Comparison of ENCODE assay signal across 23 mouse cellular contexts in genomic region chr10:7004980-7005538, GRCm38 (mm10). TPM values are rescaled to one million over a fixed set of nuclear protein-coding genes. Genes with fewer than 3 reads are reported as not detected.
A peak's percentile ranks its signal among the peaks of the same experiment; 100 is the strongest.
DNase-seq lines count a peak whose midpoint lies in the region; ATAC-seq and TF ChIP-seq lines count a peak whose summit lies in the region.
"Had no signal": no experiment of that assay in that cellular context is flagged by ENCODE, and none has a peak within 500 bp of the region (broad histone marks: within the 10 kb centered on the region; RNA-seq: fewer than 3 reads in every experiment).

No protein-coding gene starts in this region.

- CTCF ChIA-PET in Patski (lab: Charles Lee): no interaction called here

- 0 out of 2 replicates have a peak, but pooled peaks have one; percentile 42 for ATAC-seq in hindbrain, embryonic 15.5 days (ENCODE audit: low FRiP score, low read depth)
- no peak for ATAC-seq in hindbrain, embryonic 13.5 days (ENCODE audit: low FRiP score)
- no peak for ATAC-seq in midbrain, postnatal 0 days (ENCODE audit: low FRiP score)
- no peak for ATAC-seq in midbrain, embryonic 13.5 days
- peak; percentile 42 for ATAC-seq in Patski
- no peak for ATAC-seq in stomach, postnatal 0 days (ENCODE audit: low FRiP score, low TSS enrichment)
- ATAC-seq in forebrain, embryonic 12.5 days (ENCODE audit: low FRiP score): no peak
- ATAC-seq: forebrain, postnatal 0 days; lung, postnatal 0 days had no signal

- H3K4me3 ChIP-seq in hindbrain, embryonic 15.5 days: no peak overlapping the region
- no peak overlapping the region for H3K4me3 ChIP-seq in hindbrain, embryonic 13.5 days
- H3K4me3 ChIP-seq in midbrain, postnatal 0 days (ENCODE audit: low read depth, low read length): no peak overlapping the region
- H3K4me3 ChIP-seq in midbrain, embryonic 13.5 days (replicated peaks): no peak overlapping the region
- H3K4me3 ChIP-seq in stomach, postnatal 0 days (ENCODE audit: low read depth, low read length): no peak overlapping the region
- H3K4me3 ChIP-seq in forebrain, embryonic 12.5 days (replicated peaks): no peak overlapping the region
- H3K4me3 ChIP-seq: embryonic facial prominence, embryonic 15.5 days; limb, embryonic 13.5 days had no signal

- in situ Hi-C loops in Patski (cut with MboI; ENCODE audit: low pct_unique_long_range_greater_than_20kb): loop anchor here (10.0 kb wide), 1 partner anchor 120 kb away; no protein-coding TSS in a partner anchor

- DNase-seq in midbrain, postnatal 0 days (ENCODE audit: low spot score): peak; percentile 40
- DNase-seq in Patski (ENCODE audit: low read depth, low spot score): no peak
- no peak for DNase-seq in stomach, postnatal 0 days (ENCODE audit: low spot score)
- no peak for DNase-seq in layer of hippocampus, adult 9-11 months
- DNase-seq: adrenal gland, postnatal 25 days; cerebellum, adult 11-12 months; cerebellum, postnatal 14 days; forebrain, postnatal 0 days; heart, postnatal 10 days; layer of hippocampus, postnatal 36 days; thymus, postnatal 25 days had no signal

- WGBS in hindbrain, embryonic 15.5 days: 61% methylated on average over 5 of the region's 5 CpGs
- 56% methylated on average over 5 of the region's 5 CpGs for WGBS in hindbrain, embryonic 13.5 days
- WGBS in midbrain, postnatal 0 days: 55% methylated on average over 5 of the region's 5 CpGs
- WGBS in midbrain, embryonic 13.5 days: 55% methylated on average over 5 of the region's 5 CpGs
- WGBS in stomach, postnatal 0 days: 40% methylated on average over 5 of the region's 5 CpGs
- 40% methylated on average over 5 of the region's 5 CpGs for WGBS in forebrain, embryonic 12.5 days

- H3K36me3 ChIP-seq in hindbrain, embryonic 15.5 days: no peaks in the 10 kb centered on the region
- H3K36me3 ChIP-seq in hindbrain, embryonic 13.5 days: no peaks in the 10 kb centered on the region
- no peaks in the 10 kb centered on the region for H3K36me3 ChIP-seq in midbrain, postnatal 0 days (ENCODE audit: insufficient read depth, low read length)
- H3K36me3 ChIP-seq in midbrain, embryonic 13.5 days: no peaks in the 10 kb centered on the region
- no peaks in the 10 kb centered on the region for H3K36me3 ChIP-seq in stomach, postnatal 0 days (ENCODE audit: control insufficient read depth, insufficient read depth, low read length)
- H3K36me3 ChIP-seq in forebrain, embryonic 12.5 days (replicated peaks): no peaks in the 10 kb centered on the region
- H3K36me3 ChIP-seq: embryonic facial prominence, embryonic 15.5 days; limb, embryonic 13.5 days had no signal

- H3K27me3 ChIP-seq in hindbrain, embryonic 15.5 days: no peaks in the 10 kb centered on the region
- H3K27me3 ChIP-seq in hindbrain, embryonic 13.5 days: no peaks in the 10 kb centered on the region
- no peaks in the 10 kb centered on the region for H3K27me3 ChIP-seq in midbrain, postnatal 0 days (ENCODE audit: insufficient read depth, low read length)
- H3K27me3 ChIP-seq in midbrain, embryonic 13.5 days: no peaks in the 10 kb centered on the region
- no peaks in the 10 kb centered on the region for H3K27me3 ChIP-seq in Patski
- no peaks in the 10 kb centered on the region for H3K27me3 ChIP-seq in stomach, postnatal 0 days (ENCODE audit: control insufficient read depth, insufficient read depth, low read length)
- no peaks in the 10 kb centered on the region for H3K27me3 ChIP-seq in forebrain, embryonic 12.5 days
- H3K27me3 ChIP-seq: embryonic facial prominence, embryonic 15.5 days; limb, embryonic 13.5 days had no signal

- POLR2A ChIA-PET in Patski (lab: Charles Lee): no interaction called here

- TF ChIP-seq CTCF in midbrain, postnatal 0 days (IDR thresholded peaks at IDR 0.05): peak; percentile 34
- no peak for TF ChIP-seq CTCF in Patski (IDR thresholded peaks at IDR 0.05)
- peak; percentile 37 for TF ChIP-seq CTCF in stomach, postnatal 0 days (IDR thresholded peaks at IDR 0.05; ENCODE audit: low read depth)

- TF ChIP-seq EP300 in stomach, postnatal 0 days (optimal IDR thresholded peaks at IDR 0.05): no peak

- no peak overlapping the region for H3K27ac ChIP-seq in hindbrain, embryonic 15.5 days (replicated peaks)
- no peak overlapping the region for H3K27ac ChIP-seq in hindbrain, embryonic 13.5 days
- H3K27ac ChIP-seq in midbrain, postnatal 0 days (ENCODE audit: low read depth, low read length): no peak overlapping the region
- no peak overlapping the region for H3K27ac ChIP-seq in midbrain, embryonic 13.5 days
- no peak overlapping the region for H3K27ac ChIP-seq in stomach, postnatal 0 days (replicated peaks)
- H3K27ac ChIP-seq in forebrain, embryonic 12.5 days: no peak overlapping the region
- H3K27ac ChIP-seq: embryonic facial prominence, embryonic 15.5 days; limb, embryonic 13.5 days; liver, embryonic 14.5 days had no signal

- H3K9ac ChIP-seq in hindbrain, embryonic 15.5 days: no peak overlapping the region
- H3K9ac ChIP-seq in hindbrain, embryonic 13.5 days: no peak overlapping the region
- H3K9ac ChIP-seq in midbrain, postnatal 0 days (replicated peaks; ENCODE audit: low read length, poor library complexity, severe bottlenecking): no peak overlapping the region
- H3K9ac ChIP-seq in midbrain, embryonic 13.5 days (replicated peaks): no peak overlapping the region
- H3K9ac ChIP-seq in stomach, postnatal 0 days (ENCODE audit: low read length): no peak overlapping the region
- no peak overlapping the region for H3K9ac ChIP-seq in forebrain, embryonic 12.5 days
- H3K9ac ChIP-seq: embryonic facial prominence, embryonic 15.5 days; forebrain, postnatal 0 days; limb, embryonic 13.5 days; liver, embryonic 14.5 days had no signal

- no peaks in the 10 kb centered on the region for H3K9me3 ChIP-seq in hindbrain, embryonic 15.5 days
- H3K9me3 ChIP-seq in hindbrain, embryonic 13.5 days: no peaks in the 10 kb centered on the region
- H3K9me3 ChIP-seq in midbrain, postnatal 0 days (ENCODE audit: low read length): no peaks in the 10 kb centered on the region
- H3K9me3 ChIP-seq in midbrain, embryonic 13.5 days: no peaks in the 10 kb centered on the region
- no peaks in the 10 kb centered on the region for H3K9me3 ChIP-seq in stomach, postnatal 0 days (ENCODE audit: control insufficient read depth, low read length)
- H3K9me3 ChIP-seq in forebrain, embryonic 12.5 days: no peaks in the 10 kb centered on the region
- H3K9me3 ChIP-seq: embryonic facial prominence, embryonic 15.5 days; limb, embryonic 13.5 days had no signal

- H3K4me2 ChIP-seq in hindbrain, embryonic 15.5 days: no peak overlapping the region
- no peak overlapping the region for H3K4me2 ChIP-seq in hindbrain, embryonic 13.5 days
- H3K4me2 ChIP-seq in midbrain, postnatal 0 days (ENCODE audit: low read depth, low read length, poor library complexity, severe bottlenecking): no peak overlapping the region
- H3K4me2 ChIP-seq in midbrain, embryonic 13.5 days (replicated peaks): no peak overlapping the region
- H3K4me2 ChIP-seq in stomach, postnatal 0 days (replicated peaks; ENCODE audit: low read depth): no peak overlapping the region
- no peak overlapping the region for H3K4me2 ChIP-seq in forebrain, embryonic 12.5 days
- H3K4me2 ChIP-seq: embryonic facial prominence, embryonic 15.5 days; heart, embryonic 11.5 days; limb, embryonic 13.5 days; midbrain, embryonic 11.5 days had no signal

- no peaks in the 10 kb centered on the region for H3K4me1 ChIP-seq in hindbrain, embryonic 15.5 days (replicated peaks)
- H3K4me1 ChIP-seq in hindbrain, embryonic 13.5 days (replicated peaks): no peaks in the 10 kb centered on the region
- no peaks in the 10 kb centered on the region for H3K4me1 ChIP-seq in midbrain, postnatal 0 days (ENCODE audit: insufficient read depth, low read length)
- no peaks in the 10 kb centered on the region for H3K4me1 ChIP-seq in midbrain, embryonic 13.5 days (replicated peaks)
- H3K4me1 ChIP-seq in stomach, postnatal 0 days (replicated peaks; ENCODE audit: control insufficient read depth, insufficient read depth): no peaks in the 10 kb centered on the region
- no peaks in the 10 kb centered on the region for H3K4me1 ChIP-seq in forebrain, embryonic 12.5 days
- H3K4me1 ChIP-seq: embryonic facial prominence, embryonic 15.5 days; limb, embryonic 13.5 days had no signal

RNA-seq across cellular contexts. Expression of gene Ipcef1, which starts 47.2 kb away (rescaled TPM):
- polyA plus RNA-seq in hindbrain, embryonic 15.5 days (2015; fragmentation: Nextera tagmentation; extraction: Ambion mirVana): 1.6 and 1.8 TPM in 2 replicates
- 0.69 and 1.3 TPM in 2 replicates for polyA plus RNA-seq in hindbrain, embryonic 13.5 days (2015; fragmentation: Nextera tagmentation; extraction: Ambion mirVana)
- total RNA-seq in midbrain, postnatal 0 days (2014; rRNA removed): 6.1 and 11.1 TPM in 2 replicates
- polyA plus RNA-seq in midbrain, postnatal 0 days (2015; fragmentation: Nextera tagmentation; extraction: Ambion mirVana): 1.3 and 1.8 TPM in 2 replicates
- polyA plus RNA-seq in midbrain, embryonic 13.5 days (2015; fragmentation: Nextera tagmentation; extraction: Ambion mirVana): 0.70 and 0.94 TPM in 2 replicates
- polyA plus RNA-seq in Patski (2021): not detected
- polyA plus RNA-seq in stomach, postnatal 0 days (2015; fragmentation: Nextera tagmentation; extraction: Ambion mirVana): 0.30 and 0.35 TPM in 2 replicates
- 0.91 and 1.3 TPM in 2 replicates for polyA plus RNA-seq in forebrain, embryonic 12.5 days (2016; fragmentation: Nextera tagmentation; extraction: Ambion mirVana)
- total RNA-seq: gastrocnemius, adult 18-20 months had no signal
- polyA plus RNA-seq: intestine, embryonic 14.5 days had no signal

Comparison
In these comparisons a context has a peak if more than half of its experiments do, and no peak if none do; other contexts are left out.
1. ATAC-seq: peak in hindbrain, embryonic 15.5 days (single experiment) and Patski (single experiment); none in hindbrain, embryonic 13.5 days (single experiment), midbrain, postnatal 0 days (single experiment), midbrain, embryonic 13.5 days (single experiment), stomach, postnatal 0 days (single experiment) and forebrain, embryonic 12.5 days (single experiment).